Mouse (Mus musculus): ENCODE data around the gene Unc13a.

- no peak for TF ChIP-seq CTCF (IDR thresholded peaks at IDR 0.05; ENCODE audit: extremely low read depth, insufficient read length, insufficient replicate concordance, low read depth, low read length)
- no peak for TF ChIP-seq POLR2A (IDR thresholded peaks at IDR 0.05; ENCODE audit: low read depth, low read length)
These were observed 97.1 kb downstream of the Unc13a start for GRCm38 (mm10) chr8:71574426-71574825.
